Mouse (Mus musculus) heart, embryonic 12.5 days (tissue): ENCODE results near the gene Rnf128. TPM values are rescaled to one million over a fixed set of nuclear protein-coding genes. Genes with fewer than 3 reads are reported as not detected.

Source experiments
- ATAC-seq: fragments of 200-750 bp; cut with Nextera tagmentation; 2 replicates; pipeline ENCODE4 v1.8.0; 2017; ENCODE audit warnings: moderate TSS enrichment, moderate library complexity; ENCODE audit not compliant: insufficient number of reproducible peaks, low FRiP score
- H3K27ac ChIP-seq: fragments of 300-500 bp; sonication (generic); 2 replicates; pipeline ENCODE4 v1.5.1; 2016; ENCODE audit warnings: mild to moderate bottlenecking, moderate library complexity; ENCODE audit not compliant: poor library complexity, severe bottlenecking
- H3K27me3 ChIP-seq: fragments of 300-500 bp; sonication (generic); replicated peaks from 2 replicates; pipeline ENCODE4 v1.6.1; 2016; ENCODE audit warnings: mild to moderate bottlenecking, moderate library complexity
- H3K36me3 ChIP-seq: fragments of 300-500 bp; sonication (generic); 2 replicates; pipeline ENCODE4 v1.6.1; 2016; ENCODE audit warnings: mild to moderate bottlenecking, moderate library complexity
- H3K4me1 ChIP-seq: fragments of 300-500 bp; sonication (generic); replicated peaks from 2 replicates; pipeline ENCODE4 v1.6.1; 2016; ENCODE audit warnings: mild to moderate bottlenecking
- H3K4me2 ChIP-seq: fragments of 300-500 bp; sonication (generic); 2 replicates; pipeline ENCODE4 v1.6.1; 2016; ENCODE audit warnings: mild to moderate bottlenecking, moderate library complexity
- H3K4me3 ChIP-seq: fragments of 300-500 bp; sonication (generic); 2 replicates; pipeline ENCODE4 v1.5.1; 2016; ENCODE audit warnings: mild to moderate bottlenecking
- H3K9ac ChIP-seq: fragments of 300-500 bp; sonication (generic); 2 replicates; pipeline ENCODE4 v1.6.1; 2016; ENCODE audit warnings: mild to moderate bottlenecking, moderate library complexity
- H3K9me3 ChIP-seq: fragments of 300-500 bp; sonication (generic); replicated peaks from 2 replicates; pipeline ENCODE4 v1.6.1; 2016; ENCODE audit warnings: mild to moderate bottlenecking, moderate library complexity
- WGBS: fragments of 180-500 bp; shearing (Covaris S2); methylation state at CpG from one replicate; pipeline ENCODE4 v1.1.7; 2016; 5-methylcytosine and 5-hydroxymethylcytosine counted together
- polyA plus RNA-seq: library from polyadenylated mRNA; unstranded; fragments of >200 nt; fragmentation: Nextera tagmentation; extraction: Ambion mirVana; gene quantifications from 2 replicates; pipeline ENCODE4 v1.2.1, GENCODE M21; 2016

Gene Rnf128
- polyA plus RNA-seq, 1 experiment from 2014 or later = 32.3 TPM

DNA sequence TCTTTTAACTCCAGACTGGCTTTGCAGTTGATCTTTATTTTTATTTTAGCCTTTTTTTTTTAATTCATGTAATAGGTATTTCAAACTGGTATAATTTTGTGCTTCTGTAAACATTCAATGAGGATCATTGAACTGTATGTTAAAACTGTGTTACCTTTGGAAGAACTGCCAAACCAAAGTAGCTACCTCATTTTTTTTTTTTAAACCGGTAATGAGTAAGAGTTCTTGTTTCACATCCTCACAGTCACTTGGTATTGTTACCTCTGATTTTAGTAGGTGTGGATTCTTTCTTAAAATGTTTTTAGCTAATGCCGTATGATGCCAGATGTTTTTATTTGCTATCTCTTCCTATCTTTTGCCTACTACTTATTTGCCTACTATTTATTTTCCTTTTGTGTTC is 159.2 kb downstream of the Rnf128 start:
- H3K36me3 ChIP-seq = peaks cover 5% of the 10 kb centered on the region; the same call in 1 of the 2 replicates
- H3K9me3 ChIP-seq = no peaks in the 10 kb centered on the region
- no peaks in the 10 kb centered on the region for H3K4me1 ChIP-seq
- no peaks in the 10 kb centered on the region for H3K27me3 ChIP-seq
- WGBS = 91% methylated on average over 2 of the region's 2 CpGs
- H3K4me2 ChIP-seq = no peak overlapping the region
- ATAC-seq = no peak
- no peak overlapping the region for H3K9ac ChIP-seq
- H3K27ac ChIP-seq = no peak overlapping the region
- no peak overlapping the region for H3K4me3 ChIP-seq

Other genes with a start within 250 kb of the Rnf128 start
- 0.22 and 0.52 TPM in 2 replicates for gene Trap1a, start 229.6 kb upstream of the Rnf128 start, polyA plus RNA-seq
- gene D330045A20Rik, start 82.9 kb upstream of the Rnf128 start, polyA plus RNA-seq = 1.6 TPM in 2 replicates
- 3.4 and 3.7 TPM in 2 replicates for gene Tbc1d8b, start 121.7 kb downstream of the Rnf128 start, polyA plus RNA-seq
- 0.41 TPM in 1 of 2 replicates, not detected in the other for gene Gm15013, start 151.2 kb downstream of the Rnf128 start, polyA plus RNA-seq
- gene Ripply1, start 219.0 kb downstream of the Rnf128 start, polyA plus RNA-seq = not detected in 2 replicates
- gene Cldn2, start 237.5 kb downstream of the Rnf128 start, polyA plus RNA-seq = 0.08 and 0.27 TPM in 2 replicates